Mouse (Mus musculus) v-Abl transformed pro-B cells (cell line): Measurements from ENCODE around the gene Adgrf4.

Source experiments
- in situ Hi-C, 2 experiments: fragments of 400-800 bp; cut with MboI; formaldehyde crosslinking; loops; one replicate each; pipeline ENCODE4 v1.15.1; 2025; ENCODE audit not compliant: unreplicated experiment in 2 of 2

Gene Adgrf4

GRCm38 (mm10) chr17:42692136-42692535 lies at the start of gene Adgrf4:
TSS of gene Adgrf4 (minus strand) at chr17:42692284.
- in situ Hi-C loops, result no loop called here

- in situ Hi-C loops, result no loop called here
Measured at GRCm38 (mm10) chr17:42741801-42742217, 49.7 kb upstream of the Adgrf4 start, which contains the start of gene Adgrf2. TSS of gene Adgrf2 (minus strand) at chr17:42742179.

- in situ Hi-C loops, result no loop called here
Measured at GRCm38 (mm10) chr17:42738794-42739193, 46.7 kb upstream of the Adgrf4 start.

DNA sequence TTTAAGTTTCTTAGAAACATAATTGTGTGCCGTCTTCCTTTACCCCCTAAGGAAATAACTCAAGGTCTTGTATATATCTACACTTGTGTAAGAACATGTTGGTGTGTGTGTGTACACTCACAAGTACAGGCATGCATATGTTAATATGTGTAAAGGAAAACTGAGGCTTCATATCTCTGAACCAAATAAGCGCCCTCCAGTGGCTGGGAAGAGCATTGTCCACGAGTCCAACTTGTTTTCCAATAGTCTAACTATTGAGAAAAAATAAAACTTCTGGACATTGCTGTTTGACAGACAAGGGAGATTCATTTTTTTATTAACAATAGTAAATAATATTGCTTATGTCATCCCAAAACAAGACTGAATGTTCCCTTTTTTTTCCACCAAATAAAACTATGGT lies 25.1 kb upstream of the Adgrf4 start:
- in situ Hi-C loops, result no loop called here

GRCm38 (mm10) chr17:42714991-42715390 lies 22.9 kb upstream of the Adgrf4 start:
- in situ Hi-C loops, result no loop called here

- in situ Hi-C loops, result no loop called here
Measured at GRCm38 (mm10) chr17:42710717-42711116, 18.6 kb upstream of the Adgrf4 start.

DNA sequence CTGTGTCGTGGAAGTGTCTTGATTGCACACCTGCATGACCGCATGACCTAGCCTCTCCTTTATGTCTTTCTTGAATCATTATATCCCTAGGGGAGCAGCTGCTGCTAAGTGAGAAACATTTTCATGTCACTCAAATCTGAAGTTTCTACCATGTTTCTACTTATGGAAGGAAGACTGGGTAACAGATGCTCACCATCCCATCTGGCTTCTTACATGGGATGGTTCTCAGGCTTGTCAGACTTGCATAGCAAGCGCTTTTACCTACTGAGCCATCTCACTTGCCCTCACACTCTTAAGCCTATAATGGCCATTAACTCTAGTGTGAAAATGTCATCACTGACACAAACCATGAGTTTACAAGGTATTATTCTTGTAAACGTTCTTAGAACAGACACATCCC lies 13.5 kb upstream of the Adgrf4 start:
- in situ Hi-C loops, result no loop called here

DNA sequence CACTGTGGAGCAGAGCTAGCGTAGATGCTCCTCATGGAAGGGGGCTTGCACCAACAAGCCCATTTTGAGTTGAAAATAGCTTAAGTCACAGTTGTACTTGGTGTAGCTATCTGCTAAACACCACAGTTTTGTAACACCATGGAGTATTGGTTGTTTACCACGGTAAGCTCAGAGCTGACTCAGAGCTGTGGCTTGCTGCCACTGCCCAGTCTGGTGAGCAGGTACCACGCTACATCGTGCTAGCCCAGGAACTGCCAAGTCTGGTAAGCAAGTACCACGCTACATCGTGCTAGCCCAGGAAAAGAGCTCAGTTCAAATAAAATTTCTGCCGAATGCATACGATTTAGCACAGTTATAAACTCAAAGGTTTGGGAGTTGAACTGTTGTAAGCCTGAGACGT lies 10.1 kb upstream of the Adgrf4 start:
- in situ Hi-C loops, result no loop called here

GRCm38 (mm10) chr17:42694730-42695129 lies 2.6 kb upstream of the Adgrf4 start:
- in situ Hi-C loops, result no loop called here

DNA sequence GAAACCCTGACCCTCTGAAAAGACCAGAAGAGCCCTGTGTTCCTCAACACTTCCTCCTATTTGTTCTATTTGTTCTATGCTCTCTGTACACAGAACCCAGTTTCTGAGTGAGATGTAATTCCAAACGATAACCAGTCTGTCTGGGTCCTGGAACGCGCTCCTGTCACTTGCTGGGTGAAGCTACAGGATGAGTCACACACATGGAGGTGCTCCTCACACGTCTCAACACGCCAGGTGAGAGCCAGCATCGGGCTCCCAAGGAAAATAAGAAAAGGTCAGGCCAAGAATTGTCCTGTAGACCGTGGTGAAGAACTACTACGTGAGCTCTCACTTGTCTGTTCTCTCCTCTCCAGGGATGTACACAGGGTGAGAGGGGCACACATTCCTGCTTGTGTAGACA lies 1.6 kb downstream of the Adgrf4 start:
- in situ Hi-C loops, result no loop called here

DNA sequence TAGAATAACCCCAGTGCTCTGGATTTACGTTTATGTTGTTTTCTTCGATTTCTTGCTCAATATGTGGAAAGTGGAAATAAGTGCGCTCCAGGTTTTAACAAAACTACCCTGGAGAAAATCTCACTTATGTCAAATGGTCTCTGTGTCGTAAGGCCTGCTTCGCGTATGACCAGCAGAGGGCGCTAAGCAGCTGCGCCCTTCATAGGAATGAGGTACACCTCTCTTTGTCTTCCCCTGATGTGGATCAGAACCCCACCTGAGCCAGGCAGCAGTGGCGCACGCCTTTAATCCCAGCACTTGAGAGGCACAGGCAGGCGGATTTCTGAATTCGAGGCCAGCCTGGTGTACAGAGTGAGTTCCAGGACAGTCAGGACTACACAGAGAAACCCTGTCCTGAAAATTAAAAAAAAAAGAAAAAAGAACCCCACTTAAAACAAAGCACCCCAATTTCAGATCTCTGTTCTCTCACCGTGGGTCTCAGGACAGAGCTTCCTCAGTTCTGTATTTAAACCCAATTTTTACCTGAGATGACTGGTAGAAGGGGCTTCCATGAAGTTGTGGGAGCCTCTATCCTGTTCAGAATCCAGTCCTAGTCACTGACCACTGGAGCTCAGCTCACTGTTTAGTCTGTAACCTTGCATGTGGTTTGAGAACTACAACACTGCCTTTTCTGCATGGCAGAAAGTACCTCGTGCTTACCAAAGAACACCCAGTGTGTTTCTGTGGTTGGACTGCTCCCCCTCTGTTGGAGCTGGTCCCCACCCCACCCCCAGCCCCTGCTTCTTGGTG lies 33.3 kb downstream of the Adgrf4 start:
- in situ Hi-C loops, result loop anchor here (5.0 to 25.0 kb wide), 2 partner anchors 128 to 283 kb away; no protein-coding TSS in a partner anchor

DNA sequence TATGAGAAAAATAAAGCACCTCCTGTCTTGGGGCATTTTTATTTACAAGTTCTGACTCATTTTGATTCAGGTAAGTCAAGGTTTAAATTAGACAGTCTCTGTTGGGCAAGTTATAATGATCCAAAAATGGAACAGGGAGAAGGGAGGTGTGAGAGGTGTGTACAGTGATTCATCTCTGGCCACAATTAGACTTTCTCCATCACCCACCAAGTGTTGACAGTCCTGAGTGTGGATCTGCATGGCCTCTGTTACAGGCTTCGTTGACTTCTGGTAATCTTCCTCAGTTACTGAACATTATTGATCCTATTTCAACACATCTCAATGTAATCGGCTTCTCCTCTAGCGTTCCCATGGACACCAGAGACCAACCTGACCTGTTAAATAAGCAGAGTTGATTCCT lies 48.7 kb downstream of the Adgrf4 start:
- in situ Hi-C loops, result no loop called here

DNA sequence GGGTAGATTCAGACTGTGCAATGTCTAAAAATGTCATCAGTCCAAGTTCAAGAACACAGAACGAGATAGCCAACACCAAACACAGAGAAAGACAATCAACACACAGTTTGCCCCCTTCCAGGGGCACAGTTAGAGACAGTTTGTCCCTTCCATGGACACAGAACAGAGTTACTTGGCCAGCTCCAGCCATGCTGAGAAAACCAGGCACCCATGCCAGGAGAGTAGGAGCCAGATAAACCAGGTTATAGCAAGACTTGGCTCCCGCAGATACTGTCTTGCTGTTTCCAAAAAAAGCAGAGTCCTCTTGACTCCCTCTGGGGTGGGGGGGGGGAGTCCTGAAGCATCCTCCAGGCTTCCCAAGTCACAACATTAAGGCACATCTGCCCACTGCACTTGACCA lies 61.9 kb downstream of the Adgrf4 start:
- in situ Hi-C loops, result no loop called here

GRCm38 (mm10) chr17:42613043-42613737 lies 78.9 kb downstream of the Adgrf4 start:
- in situ Hi-C loops, result loop anchor here in 1 of 2 experiments (25.0 kb wide), 1 partner anchor 1801 kb away; the partner anchor contains the start of genes Crisp2 and Rhag

GRCm38 (mm10) chr17:42611295-42611694 lies 80.8 kb downstream of the Adgrf4 start, which contains the start of gene Opn5:
TSS of gene Opn5 (minus strand) at chr17:42611395.
- in situ Hi-C loops, result loop anchor here in 1 of 2 experiments (25.0 kb wide), 1 partner anchor 1799 kb away; the partner anchor contains the start of genes Crisp2 and Rhag

GRCm38 (mm10) chr17:42608270-42608669 lies 83.8 kb downstream of the Adgrf4 start:
- in situ Hi-C loops, result loop anchor here in 1 of 2 experiments (25.0 kb wide), 1 partner anchor 1796 kb away; the partner anchor contains the start of genes Crisp2 and Rhag
